Comparison of ENCODE assay signal across 8 mouse cellular contexts in the genomic region with DNA sequence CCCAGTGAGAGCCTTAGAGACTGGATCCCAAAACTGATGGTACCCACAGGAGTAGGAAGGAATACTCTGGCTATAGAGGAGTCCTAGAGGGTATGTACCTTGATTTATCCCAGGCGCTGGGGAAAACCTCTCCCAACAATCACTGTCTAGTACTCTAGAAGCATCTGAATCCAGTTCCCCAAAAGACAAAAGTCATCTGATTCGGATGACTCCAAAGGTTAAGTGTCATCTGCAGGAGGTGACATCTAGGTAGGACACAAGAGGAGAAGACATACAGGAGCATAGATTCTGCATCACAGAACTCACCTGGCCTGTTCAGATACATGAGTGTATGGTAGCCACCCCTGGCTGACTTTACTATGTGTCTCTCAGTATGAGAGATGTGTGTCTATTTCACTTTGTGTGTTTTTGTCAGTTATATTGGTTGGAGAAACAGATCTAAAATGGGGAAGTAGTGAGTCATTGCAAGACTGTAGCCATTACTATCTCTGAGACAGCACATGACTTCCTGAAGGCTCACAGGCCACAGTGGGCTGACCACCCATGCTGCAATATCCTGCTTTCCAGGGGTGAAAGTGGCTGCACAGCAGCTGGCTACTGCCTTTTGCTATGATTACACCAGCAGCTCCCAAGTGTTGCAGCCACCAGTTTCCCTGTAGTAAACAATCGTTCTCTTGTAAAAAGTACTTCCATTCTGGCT.
DNase-seq lines count a peak whose midpoint lies in the region; ATAC-seq lines count a peak whose summit lies in the region.

No protein-coding gene starts in this region.

- intact Hi-C loops in heart, postnatal 36 days (cut with DNase I), result no loop called here

- H3K27ac ChIP-seq in forebrain, embryonic 13.5 days, result no peak overlapping the region
- H3K27ac ChIP-seq in hindbrain, embryonic 12.5 days, result no peak overlapping the region

- no peaks in the 10 kb centered on the region for H3K4me1 ChIP-seq in forebrain, embryonic 13.5 days
- no peaks in the 10 kb centered on the region for H3K4me1 ChIP-seq in hindbrain, embryonic 12.5 days

- H3K9me3 ChIP-seq in forebrain, embryonic 13.5 days (replicated peaks), result no peaks in the 10 kb centered on the region
- no peaks in the 10 kb centered on the region for H3K9me3 ChIP-seq in hindbrain, embryonic 12.5 days (replicated peaks)

- H3K27me3 ChIP-seq in forebrain, embryonic 13.5 days, result no peaks in the 10 kb centered on the region
- no peaks in the 10 kb centered on the region for H3K27me3 ChIP-seq in hindbrain, embryonic 12.5 days

- H3K4me2 ChIP-seq in forebrain, embryonic 13.5 days, result no peak overlapping the region
- no peak overlapping the region for H3K4me2 ChIP-seq in hindbrain, embryonic 12.5 days (replicated peaks)

- no peak overlapping the region for H3K9ac ChIP-seq in forebrain, embryonic 13.5 days
- no peak overlapping the region for H3K9ac ChIP-seq in hindbrain, embryonic 12.5 days

- no peak for DNase-seq in frontal cortex, adult 2 months (ENCODE audit: extremely low spot score in 1 of 2, low spot score in 1 of 2)
- DNase-seq in B cell, adult 2 months, result peak; percentile 79
- peak; percentile 15 to 21 for DNase-seq in heart, postnatal 36 days
- DNase-seq in urinary bladder, postnatal 10 days (ENCODE audit: low spot score), result no peak

- ATAC-seq in frontal cortex, adult (ENCODE audit: low TSS enrichment), result peak; percentile 41; the same call in 1 of the 2 replicates
- peak; percentile 99 for ATAC-seq in megakaryocyte progenitor cell, adult 5-6 weeks (replicated peaks; ENCODE audit: poor library complexity)
- no peak for ATAC-seq in forebrain, embryonic 13.5 days
- ATAC-seq in hindbrain, embryonic 12.5 days (ENCODE audit: low FRiP score), result no peak

- no peaks in the 10 kb centered on the region for H3K36me3 ChIP-seq in forebrain, embryonic 13.5 days (ENCODE audit: poor library complexity, severe bottlenecking)
- no peaks in the 10 kb centered on the region for H3K36me3 ChIP-seq in hindbrain, embryonic 12.5 days

- 91% methylated on average over 3 of the region's 3 CpGs for WGBS in forebrain, embryonic 13.5 days
- WGBS in hindbrain, embryonic 12.5 days, result 91% methylated on average over 3 of the region's 3 CpGs

- no peak overlapping the region for H3K4me3 ChIP-seq in forebrain, embryonic 13.5 days
- H3K4me3 ChIP-seq in hindbrain, embryonic 12.5 days, result no peak overlapping the region

Comparison
In these comparisons a context has a peak if more than half of its experiments do, and no peak if none do; other contexts are left out.
1. ATAC-seq: peak in frontal cortex, adult (single experiment) and megakaryocyte progenitor cell, adult 5-6 weeks (single experiment); none in forebrain, embryonic 13.5 days (single experiment) and hindbrain, embryonic 12.5 days (single experiment).
2. DNase-seq: peak in B cell, adult 2 months (2 of 2) and heart, postnatal 36 days (2 of 2); none in frontal cortex, adult 2 months (0 of 2) and urinary bladder, postnatal 10 days (single experiment).